In the genomic region with DNA sequence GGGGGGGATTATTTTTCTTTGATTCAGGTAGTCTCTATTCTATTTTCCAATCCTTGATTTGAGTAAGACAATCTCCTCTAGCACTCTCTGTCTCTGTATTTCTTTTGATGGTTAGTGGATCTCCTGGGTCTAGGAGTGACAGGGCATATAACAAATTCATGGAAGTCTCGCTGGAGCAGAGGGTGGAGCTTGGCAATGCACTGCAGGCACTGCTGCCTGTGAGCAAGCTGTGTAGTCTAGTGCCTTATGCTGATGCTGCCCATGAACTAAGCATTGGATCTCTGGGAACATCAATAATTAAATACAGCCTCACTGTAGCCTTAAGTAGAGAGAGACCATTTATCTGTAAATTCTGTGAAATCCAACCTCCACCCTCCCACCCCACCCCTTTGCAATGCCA, we compare ENCODE assay signal across 1 mouse cellular context. TPM values are rescaled to one million over a fixed set of nuclear protein-coding genes. Genes with fewer than 3 reads are reported as not detected.
"Had no signal": no experiment of that assay in that cellular context is flagged by ENCODE, and none has a peak within 500 bp of the region (broad histone marks: within the 10 kb centered on the region; RNA-seq: fewer than 3 reads in every experiment).

No protein-coding gene starts in this region.

RNA-seq across cellular contexts. Expression of gene Raet1d, which starts 36.3 kb away (rescaled TPM):
- polyA plus RNA-seq: spleen, adult 2 months had no signal
